Mouse (Mus musculus) kidney, adult 2 months (tissue): ENCODE measurements around the gene Plod1. TPM values are rescaled to one million over a fixed set of nuclear protein-coding genes. Genes with fewer than 3 reads are reported as not detected.

Experiments
- DNase-seq: peaks from one replicate; pipeline ENCODE4 v3.0.0; 2021
- H3K27ac ChIP-seq: fragments of 200-500 bp; 2 replicates; pipeline ENCODE4 v1.5.1; 2012; ENCODE audit warnings: low read depth, low read length, control low read depth, inconsistent platforms; ENCODE audit not compliant: insufficient read depth
- H3K27me3 ChIP-seq: fragments of 200-500 bp; replicated peaks from 2 replicates; pipeline ENCODE4 v1.6.1; 2012; ENCODE audit warnings: mild to moderate bottlenecking, moderate library complexity, low read length, inconsistent platforms; ENCODE audit not compliant: control insufficient read depth, insufficient read depth
- H3K36me3 ChIP-seq: fragments of 200-500 bp; 2 replicates; pipeline ENCODE4 v1.6.1; 2012; ENCODE audit warnings: mild to moderate bottlenecking, moderate library complexity, low read length, inconsistent platforms; ENCODE audit not compliant: control insufficient read depth, insufficient read depth
- H3K4me1 ChIP-seq: fragments of 200-500 bp; 2 replicates; pipeline ENCODE4 v1.6.1; 2011; ENCODE audit warnings: low read length; ENCODE audit not compliant: control insufficient read depth, insufficient read depth
- H3K4me3 ChIP-seq: fragments of 200-500 bp; 2 replicates; pipeline ENCODE4 v1.5.1; 2011; ENCODE audit warnings: mild to moderate bottlenecking, low read depth, low read length, control low read depth; ENCODE audit not compliant: insufficient read depth
- CTCF ChIP-seq: fragments of 200-500 bp; conservative IDR thresholded peaks from 2 replicates; pipeline ENCODE4 v1.5.1; 2011; ENCODE audit warnings: low read depth, mild to moderate bottlenecking, control low read depth, low read length, moderate library complexity, mixed read lengths; ENCODE audit not compliant: insufficient read depth, insufficient read length
- POLR2A ChIP-seq: fragments of 200-500 bp; IDR thresholded peaks from one replicate; pipeline ENCODE4 v1.6.1; 2011; ENCODE audit warnings: low read depth, low read length, control low read depth
- WGBS: fragments of 180-500 bp; shearing (Covaris S2); methylation state at CpG from one replicate; pipeline ENCODE4 v1.1.7; 2018; 5-methylcytosine and 5-hydroxymethylcytosine counted together
- polyA plus RNA-seq: library from polyadenylated mRNA; depleted of rRNA; stranded (reverse); fragments of >200 nt; gene quantifications from 2 replicates; pipeline ENCODE4 v1.2.3, GENCODE M21; 2012

Gene Plod1
- polyA plus RNA-seq, 1 experiment = 42.1 TPM

DNA sequence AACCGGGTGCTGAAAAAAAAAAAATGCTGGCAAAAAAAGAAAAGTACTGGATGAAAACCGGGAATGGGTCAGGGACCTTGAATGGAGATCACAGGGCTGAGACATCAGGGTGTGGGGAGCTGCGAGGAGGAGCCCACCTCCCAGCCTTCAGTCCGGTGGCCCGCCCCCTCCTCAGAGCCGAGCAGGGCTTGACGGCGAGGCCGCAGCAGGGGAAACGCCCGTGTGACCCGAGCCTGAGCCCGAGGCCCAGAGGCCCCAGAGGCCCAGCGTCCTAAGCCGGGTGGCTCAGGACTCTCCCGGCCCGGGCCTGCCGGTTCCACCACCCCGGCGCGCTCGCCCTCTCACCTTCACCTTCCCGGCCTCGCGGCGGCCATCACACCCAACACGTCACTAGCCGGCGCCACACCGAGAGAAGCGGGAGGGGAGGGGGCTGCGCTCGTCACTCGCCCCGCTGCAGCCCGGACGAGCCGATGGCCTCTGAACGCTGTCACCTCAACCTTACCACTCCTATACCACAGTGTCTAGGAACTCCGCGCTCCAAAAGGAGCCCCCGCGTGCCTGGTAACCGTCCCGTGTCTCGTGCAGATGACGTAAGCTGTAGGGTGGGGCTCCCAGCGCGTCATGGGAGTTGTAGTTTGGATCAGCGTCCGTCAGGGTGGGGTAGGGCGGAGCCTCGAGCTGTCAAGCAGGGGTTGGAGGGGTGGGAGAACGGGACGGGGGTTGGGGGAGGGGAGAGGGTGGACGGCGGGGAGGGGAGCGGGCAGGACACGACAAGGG lies 32.1 kb downstream of the Plod1 start, which contains the start of gene Mfn2:
Gene Mfn2, minus strand, starts transcription at position 392 of the 777 bp plus-strand sequence.
- no peak for TF ChIP-seq POLR2A
- TF ChIP-seq CTCF = no peak
- under 1% methylated on average over 52 of the region's 59 CpGs for WGBS

DNA sequence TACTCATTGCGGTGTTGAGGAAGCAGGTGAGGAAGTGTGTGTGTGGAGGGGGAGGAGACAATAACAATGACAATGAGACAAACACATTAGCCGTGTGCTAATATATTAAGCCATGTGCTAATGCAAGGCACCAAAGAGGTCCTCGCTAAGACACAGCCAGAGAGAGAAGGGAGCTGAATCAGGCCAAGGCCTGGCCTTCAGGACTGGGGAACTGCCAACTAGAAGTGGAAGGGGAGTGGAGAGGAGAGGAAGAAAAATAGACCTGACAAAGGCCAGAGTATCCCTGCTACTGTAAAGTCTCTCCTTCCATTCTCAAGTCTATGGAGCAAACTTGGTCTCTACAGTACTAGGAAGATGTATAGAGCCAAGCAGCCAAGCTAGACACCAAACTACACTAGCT lies 33.0 kb downstream of the Plod1 start:
- H3K27ac ChIP-seq = peak overlapping the region; percentile 97
- DNase-seq = no peak
- TF ChIP-seq CTCF (no peak), POLR2A (no peak)
- no peaks in the 10 kb centered on the region; the same call in none of the 2 replicates for H3K36me3 ChIP-seq
- H3K27me3 ChIP-seq = no peaks in the 10 kb centered on the region
- 35% methylated on average over 3 of the region's 3 CpGs for WGBS
- H3K4me3 ChIP-seq = peak overlapping the region; percentile 79
- 0 out of 2 replicates have a peak, but pooled peaks cover 9% of the 10 kb centered on the region for H3K4me1 ChIP-seq

More for the DNA sequence above, 32.1 kb downstream of the Plod1 start, which contains the start of gene Mfn2:
- Histone ChIP-seq H3K27ac (peak within 1 kb of the TSS; percentile 97), H3K4me3 (peak within 1 kb of the TSS; percentile 79), H3K27me3 (no peaks in the 10 kb centered on the region), H3K36me3 (no peaks in the 10 kb centered on the region; the same call in none of the 2 replicates), H3K4me1 (0 out of 2 replicates have a peak, but pooled peaks cover 9% of the 10 kb centered on the region)
- peak; percentile 95 for DNase-seq

DNA sequence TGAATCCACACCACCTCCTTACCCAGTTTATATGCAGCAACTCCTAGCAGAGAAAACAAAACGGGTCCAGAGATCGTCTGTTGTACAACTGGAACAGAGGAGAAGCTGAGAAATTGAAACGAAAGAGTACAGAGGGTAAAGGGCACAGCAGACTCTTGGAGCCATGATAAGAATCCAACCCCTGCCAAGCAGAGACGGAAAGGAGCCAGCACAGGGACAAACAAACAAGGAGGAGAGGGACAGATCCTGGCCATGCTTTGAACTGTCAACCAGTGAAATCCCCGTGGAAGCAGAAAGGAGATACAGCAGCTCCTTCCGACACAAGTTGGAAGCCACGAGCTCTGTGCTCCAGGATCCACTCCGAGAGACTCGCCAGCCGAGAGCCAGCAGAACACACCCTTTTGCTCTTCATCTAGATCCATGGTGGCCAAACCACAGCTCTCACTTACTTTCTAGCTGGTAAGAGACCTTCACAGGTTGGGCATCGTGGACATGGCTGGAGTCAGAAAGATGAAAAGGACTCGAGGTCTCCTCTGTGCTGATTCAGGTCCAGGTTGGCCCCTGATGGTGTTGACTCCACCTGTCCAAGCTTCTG lies 33.6 kb downstream of the Plod1 start:
- Histone ChIP-seq H3K4me1 (0 out of 2 replicates have a peak, but pooled peaks cover 9% of the 10 kb centered on the region), H3K27me3 (no peaks in the 10 kb centered on the region), H3K4me3 (0 out of 2 replicates have a peak overlapping the region, but pooled peaks have one; percentile 79), H3K36me3 (no peaks in the 10 kb centered on the region; the same call in none of the 2 replicates), H3K27ac (peak overlapping the region; percentile 97; the same call in 1 of the 2 replicates)
- TF ChIP-seq CTCF = no peak
- TF ChIP-seq POLR2A = no peak
- peak; percentile 69 for DNase-seq
- 65% methylated on average over 12 of the region's 12 CpGs for WGBS

DNA sequence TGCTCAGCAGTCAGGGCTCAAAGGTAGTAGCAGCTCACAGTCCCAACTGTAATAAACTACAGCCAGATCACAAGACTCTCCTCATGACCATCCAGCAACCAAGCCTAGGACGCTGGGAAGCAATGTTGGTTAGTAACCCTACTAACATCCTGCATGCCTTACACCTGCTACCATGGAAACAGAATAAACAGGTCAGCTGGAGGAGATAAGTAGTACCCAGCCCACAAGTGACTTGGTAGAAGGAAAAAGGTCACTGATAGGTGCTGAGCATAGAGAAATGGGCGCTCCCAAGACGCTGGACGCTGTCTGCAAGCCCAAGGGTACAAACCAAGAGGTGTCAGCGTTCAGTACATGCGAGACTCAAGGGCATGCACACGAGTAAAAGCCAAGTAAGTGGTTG lies 36.1 kb downstream of the Plod1 start:
- Histone ChIP-seq H3K27ac (no peak overlapping the region), H3K4me1 (peaks cover 9% of the 10 kb centered on the region; the same call in 1 of the 2 replicates), H3K27me3 (no peaks in the 10 kb centered on the region), H3K36me3 (no peaks in the 10 kb centered on the region; the same call in none of the 2 replicates), H3K4me3 (no peak overlapping the region)
- WGBS = 59% methylated on average over 7 of the region's 7 CpGs
- DNase-seq = peak; percentile 25
- TF ChIP-seq CTCF = no peak
- no peak for TF ChIP-seq POLR2A

DNA sequence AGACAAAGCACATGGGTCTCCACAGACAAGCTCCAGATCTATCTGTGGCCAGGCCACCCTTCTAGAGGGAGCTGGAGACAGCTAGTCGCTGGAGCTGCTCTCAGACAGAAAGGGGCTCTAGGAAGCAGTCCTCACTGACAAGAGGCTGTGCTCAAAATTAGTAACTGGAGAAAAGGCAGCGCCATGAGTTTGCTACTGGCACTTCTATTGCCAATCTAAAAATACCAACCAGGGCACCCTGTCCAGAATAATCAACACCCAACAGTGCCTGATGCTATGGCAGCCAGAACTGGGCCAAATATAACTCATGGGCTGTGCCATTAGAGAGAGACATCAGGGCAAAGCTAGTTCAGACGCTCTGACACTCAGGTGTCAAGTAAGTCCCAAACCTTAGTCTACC lies 39.2 kb downstream of the Plod1 start:
- H3K4me3 ChIP-seq = no peak overlapping the region
- no peak for DNase-seq
- no peaks in the 10 kb centered on the region for H3K27me3 ChIP-seq
- no peak overlapping the region for H3K27ac ChIP-seq
- no peaks in the 10 kb centered on the region; the same call in none of the 2 replicates for H3K36me3 ChIP-seq
- WGBS = 87% methylated on average over 3 of the region's 3 CpGs
- TF ChIP-seq POLR2A (no peak), CTCF (no peak)
- H3K4me1 ChIP-seq = no peaks in the 10 kb centered on the region; the same call in 1 of the 2 replicates

DNA sequence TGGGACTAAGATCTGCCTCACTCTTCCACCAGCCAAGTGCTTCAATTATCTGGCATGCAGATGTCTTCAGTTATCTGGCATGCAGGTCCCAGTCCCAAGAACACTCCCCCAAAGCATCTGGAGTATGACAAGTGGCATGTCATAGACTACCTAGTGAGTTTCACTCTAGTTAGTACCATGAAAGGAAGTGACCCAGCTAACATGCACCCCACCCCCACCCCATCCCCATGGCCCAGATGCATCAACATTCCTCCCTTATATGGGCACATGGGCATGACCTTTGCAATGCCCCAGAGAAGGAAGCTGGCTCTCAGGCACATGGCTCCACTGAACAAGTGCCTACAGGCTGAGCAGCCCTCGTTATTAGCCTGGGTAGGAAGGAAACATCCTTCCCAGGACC lies 40.2 kb downstream of the Plod1 start:
- 31% methylated on average over 1 of the region's 1 CpGs for WGBS
- Histone ChIP-seq H3K27me3 (no peaks in the 10 kb centered on the region), H3K36me3 (no peaks in the 10 kb centered on the region; the same call in none of the 2 replicates), H3K27ac (no peak overlapping the region), H3K4me1 (no peaks in the 10 kb centered on the region; the same call in 1 of the 2 replicates), H3K4me3 (no peak overlapping the region)
- no peak for DNase-seq
- TF ChIP-seq POLR2A (no peak), CTCF (no peak)
